Mouse (Mus musculus) E14TG2a.4 (cell line): Measurements from ENCODE around the gene Slc2a4.
A peak's percentile ranks its signal among the peaks of the same experiment; 100 is the strongest.

Source experiments
- H3K27me3 ChIP-seq: 2 replicates; pipeline ENCODE4 v1.6.1; 2014; ENCODE audit warnings: low read length, control low read depth; ENCODE audit not compliant: insufficient read depth
- H3K36me3 ChIP-seq: 2 replicates; pipeline ENCODE4 v1.6.1; 2014; ENCODE audit warnings: low read length, control low read depth; ENCODE audit not compliant: insufficient read depth
- H3K4me1 ChIP-seq: replicated peaks from 2 replicates; pipeline ENCODE4 v1.6.1; 2014; ENCODE audit warnings: low read depth, low read length, control low read depth
- H3K4me3 ChIP-seq: replicated peaks from 2 replicates; pipeline ENCODE4 v1.5.1; 2014; ENCODE audit warnings: mild to moderate bottlenecking, low read length
- H3K9me3 ChIP-seq: 2 replicates; pipeline ENCODE4 v1.6.1; 2014; ENCODE audit warnings: low read length, control low read depth
- CTCF ChIP-seq: conservative IDR thresholded peaks from 2 replicates; pipeline ENCODE4 v1.5.1; 2014; ENCODE audit warnings: low read length
- NANOG ChIP-seq: IDR thresholded peaks from 2 replicates; pipeline ENCODE4 v1.6.1; 2014; ENCODE audit warnings: borderline replicate concordance, low read length, mixed read lengths
- POU5F1 ChIP-seq: IDR thresholded peaks from 2 replicates; pipeline ENCODE4 v1.6.1; 2014; ENCODE audit warnings: low read length, borderline replicate concordance

The Slc2a4 gene

GRCm38 (mm10) chr11:69991711-69992110 lies 43.7 kb upstream of the Slc2a4 start:
- no peak for TF ChIP-seq NANOG
- no peak for TF ChIP-seq CTCF
- no peak for TF ChIP-seq POU5F1
- Histone ChIP-seq H3K4me3 (peak overlapping the region; percentile 89), H3K4me1 (peaks cover 36% of the 10 kb centered on the region), H3K9me3 (no peaks in the 10 kb centered on the region), H3K36me3 (peaks cover 58% of the 10 kb centered on the region), H3K27me3 (no peaks in the 10 kb centered on the region)

GRCm38 (mm10) chr11:69990850-69991691 lies 43.1 kb upstream of the Slc2a4 start, which contains the start of gene Gabarap:
Gabarap (plus strand) TSS chr11:69991143.
- no peak for TF ChIP-seq POU5F1
- no peak for TF ChIP-seq CTCF
- TF ChIP-seq NANOG: no peak
- Histone ChIP-seq H3K27me3 (no peaks in the 10 kb centered on the region), H3K36me3 (peaks cover 64% of the 10 kb centered on the region), H3K4me1 (peaks cover 36% of the 10 kb centered on the region), H3K9me3 (no peaks in the 10 kb centered on the region), H3K4me3 (peak within 1 kb of the TSS; percentile 89)

GRCm38 (mm10) chr11:69989949-69990348 lies 42.0 kb upstream of the Slc2a4 start:
- peaks cover 34% of the 10 kb centered on the region for H3K4me1 ChIP-seq
- H3K27me3 ChIP-seq: no peaks in the 10 kb centered on the region
- no peak overlapping the region for H3K4me3 ChIP-seq
- no peaks in the 10 kb centered on the region for H3K9me3 ChIP-seq
- peaks cover 74% of the 10 kb centered on the region for H3K36me3 ChIP-seq
- TF ChIP-seq NANOG: no peak
- TF ChIP-seq POU5F1: no peak

- TF ChIP-seq CTCF (no peak), POU5F1 (no peak), NANOG (no peak)
- Histone ChIP-seq H3K9me3 (no peaks in the 10 kb centered on the region), H3K36me3 (peaks cover 65% of the 10 kb centered on the region), H3K27me3 (no peaks in the 10 kb centered on the region), H3K4me3 (no peak overlapping the region), H3K4me1 (peaks cover 22% of the 10 kb centered on the region)
Measured at GRCm38 (mm10) chr11:69984431-69984830, 36.4 kb upstream of the Slc2a4 start.

GRCm38 (mm10) chr11:69983377-69983776 lies 35.4 kb upstream of the Slc2a4 start:
- H3K36me3 ChIP-seq: peaks cover 60% of the 10 kb centered on the region
- peaks cover 31% of the 10 kb centered on the region for H3K4me1 ChIP-seq
- TF ChIP-seq NANOG (no peak), POU5F1 (no peak), CTCF (no peak)
- H3K4me3 ChIP-seq: no peak overlapping the region
- H3K27me3 ChIP-seq: no peaks in the 10 kb centered on the region
- no peaks in the 10 kb centered on the region for H3K9me3 ChIP-seq

- Histone ChIP-seq H3K4me1 (peaks cover 31% of the 10 kb centered on the region), H3K9me3 (no peaks in the 10 kb centered on the region), H3K27me3 (no peaks in the 10 kb centered on the region), H3K36me3 (peaks cover 60% of the 10 kb centered on the region), H3K4me3 (no peak overlapping the region; the same call in 1 of the 2 replicates)
- TF ChIP-seq NANOG (no peak), POU5F1 (no peak), CTCF (no peak)
Measured at GRCm38 (mm10) chr11:69982877-69983276, 34.9 kb upstream of the Slc2a4 start.

GRCm38 (mm10) chr11:69982225-69982624 lies 34.2 kb upstream of the Slc2a4 start, which contains the start of gene Elp5:
Elp5 (minus strand) TSS chr11:69982517.
- H3K36me3 ChIP-seq: peaks cover 59% of the 10 kb centered on the region
- no peaks in the 10 kb centered on the region for H3K27me3 ChIP-seq
- TF ChIP-seq CTCF (no peak), NANOG (no peak), POU5F1 (no peak)
- H3K4me3 ChIP-seq: peak within 1 kb of the TSS; percentile 98
- no peaks in the 10 kb centered on the region for H3K9me3 ChIP-seq
- H3K4me1 ChIP-seq: peaks cover 31% of the 10 kb centered on the region

GRCm38 (mm10) chr11:69981141-69981762 lies 33.3 kb upstream of the Slc2a4 start, which contains the start of gene Ctdnep1:
Ctdnep1 (plus strand) TSS chr11:69981156.
- Histone ChIP-seq H3K4me1 (peaks cover 31% of the 10 kb centered on the region), H3K36me3 (peaks cover 59% of the 10 kb centered on the region), H3K9me3 (no peaks in the 10 kb centered on the region), H3K4me3 (peak within 1 kb of the TSS; percentile 98), H3K27me3 (no peaks in the 10 kb centered on the region)
- TF ChIP-seq POU5F1 (no peak), NANOG (no peak), CTCF (no peak)
